Mouse (Mus musculus): ENCODE data around the gene Hist1h2bb. TPM values are rescaled to one million over a fixed set of nuclear protein-coding genes. Genes with fewer than 3 reads are reported as not detected.
"Not testable (repeated sequence)": the region's sequence is repeated elsewhere in the genome, so short reads cannot be mapped to it uniquely, and the experiment has no call there.

The Hist1h2bb gene
- polyA plus RNA-seq, 1 experiment from 2014 or later, result 2.6 TPM

- H3K4me2 ChIP-seq (ENCODE audit: low read depth, low read length); DNase-seq (ENCODE audit: low spot score); H3K9ac ChIP-seq (replicated peaks; ENCODE audit: low read length); H3K4me1 ChIP-seq (ENCODE audit: control insufficient read depth, insufficient read depth, low read length); H3K9me3 ChIP-seq (replicated peaks; ENCODE audit: control insufficient read depth, low read length); ATAC-seq (replicated peaks; ENCODE audit: insufficient number of reproducible peaks, low FRiP score, low TSS enrichment, low read depth); H3K27me3 ChIP-seq (ENCODE audit: control insufficient read depth, insufficient read depth, low read length); H3K27ac ChIP-seq (replicated peaks; ENCODE audit: low read depth, low read length); H3K4me3 ChIP-seq (ENCODE audit: low read depth, low read length); H3K36me3 ChIP-seq (replicated peaks; ENCODE audit: control insufficient read depth, insufficient read depth, low read depth, low read length): not testable (repeated sequence)
- 89% methylated on average over 2 of the region's 2 CpGs for WGBS
Measured at GRCm38 (mm10) chr13:23702801-23703200, 43.7 kb upstream of the Hist1h2bb start.

- no peak overlapping the region for H3K4me2 ChIP-seq (ENCODE audit: low read depth, low read length)
- H3K36me3 ChIP-seq (replicated peaks; ENCODE audit: control insufficient read depth, insufficient read depth, low read depth, low read length), result no peaks in the 10 kb centered on the region
- H3K9ac ChIP-seq (replicated peaks; ENCODE audit: low read length), result no peak overlapping the region
- ATAC-seq (replicated peaks; ENCODE audit: insufficient number of reproducible peaks, low FRiP score, low TSS enrichment, low read depth) (no peak), DNase-seq (ENCODE audit: low spot score) (no peak)
- H3K27ac ChIP-seq (replicated peaks; ENCODE audit: low read depth, low read length), result no peak overlapping the region
- H3K27me3 ChIP-seq (ENCODE audit: control insufficient read depth, insufficient read depth, low read length), result no peaks in the 10 kb centered on the region
- WGBS, result 91% methylated on average over 7 of the region's 7 CpGs
- no peaks in the 10 kb centered on the region for H3K9me3 ChIP-seq (replicated peaks; ENCODE audit: control insufficient read depth, low read length)
- H3K4me1 ChIP-seq (ENCODE audit: control insufficient read depth, insufficient read depth, low read length), result no peaks in the 10 kb centered on the region; the same call in 1 of the 2 replicates
- H3K4me3 ChIP-seq (ENCODE audit: low read depth, low read length), result no peak overlapping the region
Measured at GRCm38 (mm10) chr13:23705751-23706356, 40.7 kb upstream of the Hist1h2bb start.

- WGBS, result 95% methylated on average over 12 of the region's 12 CpGs
Measured at GRCm38 (mm10) chr13:23706771-23707170, 39.8 kb upstream of the Hist1h2bb start.

GRCm38 (mm10) chr13:23708041-23708440, 38.5 kb upstream of the Hist1h2bb start:
- H3K4me2 ChIP-seq (ENCODE audit: low read depth, low read length), result no peak overlapping the region
- no peak overlapping the region for H3K9ac ChIP-seq (replicated peaks; ENCODE audit: low read length)
- 86% methylated on average over 4 of the region's 4 CpGs for whole genome bisulfite sequencing
- H3K27ac ChIP-seq (replicated peaks; ENCODE audit: low read depth, low read length), result no peak overlapping the region
- H3K36me3 ChIP-seq (replicated peaks; ENCODE audit: control insufficient read depth, insufficient read depth, low read depth, low read length), result no peaks in the 10 kb centered on the region
- no peaks in the 10 kb centered on the region; the same call in 1 of the 2 replicates for H3K4me1 ChIP-seq (ENCODE audit: control insufficient read depth, insufficient read depth, low read length)
- no peaks in the 10 kb centered on the region for H3K9me3 ChIP-seq (replicated peaks; ENCODE audit: control insufficient read depth, low read length)
- no peaks in the 10 kb centered on the region for H3K27me3 ChIP-seq (ENCODE audit: control insufficient read depth, insufficient read depth, low read length)
- ATAC-seq (replicated peaks; ENCODE audit: insufficient number of reproducible peaks, low FRiP score, low TSS enrichment, low read depth) (no peak), DNase-seq (ENCODE audit: low spot score) (no peak)
- no peak overlapping the region for H3K4me3 ChIP-seq (ENCODE audit: low read depth, low read length)

More at GRCm38 (mm10) chr13:23706771-23707170, 39.8 kb upstream of the Hist1h2bb start:
- ATAC-seq (replicated peaks; ENCODE audit: insufficient number of reproducible peaks, low FRiP score, low TSS enrichment, low read depth) (no peak), DNase-seq (ENCODE audit: low spot score) (no peak)
- H3K36me3 ChIP-seq (replicated peaks; ENCODE audit: control insufficient read depth, insufficient read depth, low read depth, low read length), result no peaks in the 10 kb centered on the region
- H3K27ac ChIP-seq (replicated peaks; ENCODE audit: low read depth, low read length), result no peak overlapping the region
- no peaks in the 10 kb centered on the region for H3K27me3 ChIP-seq (ENCODE audit: control insufficient read depth, insufficient read depth, low read length)
- H3K4me3 ChIP-seq (ENCODE audit: low read depth, low read length), result no peak overlapping the region
- H3K9me3 ChIP-seq (replicated peaks; ENCODE audit: control insufficient read depth, low read length), result no peaks in the 10 kb centered on the region
- no peaks in the 10 kb centered on the region; the same call in 1 of the 2 replicates for H3K4me1 ChIP-seq (ENCODE audit: control insufficient read depth, insufficient read depth, low read length)
- H3K9ac ChIP-seq (replicated peaks; ENCODE audit: low read length), result no peak overlapping the region
- no peak overlapping the region for H3K4me2 ChIP-seq (ENCODE audit: low read depth, low read length)

- 77% methylated on average over 4 of the region's 4 CpGs for WGBS
- no peaks in the 10 kb centered on the region for H3K36me3 ChIP-seq (replicated peaks; ENCODE audit: control insufficient read depth, insufficient read depth, low read depth, low read length)
Measured at GRCm38 (mm10) chr13:23708654-23709053, 37.9 kb upstream of the Hist1h2bb start.

GRCm38 (mm10) chr13:23709714-23710373, 36.7 kb upstream of the Hist1h2bb start:
- Histone ChIP-seq H3K27ac (replicated peaks; ENCODE audit: low read depth, low read length) (peak overlapping the region; percentile 8; the same call in 1 of the 2 replicates), H3K9me3 (replicated peaks; ENCODE audit: control insufficient read depth, low read length) (no peaks in the 10 kb centered on the region), H3K4me2 (ENCODE audit: low read depth, low read length) (peak overlapping the region; percentile 58), H3K4me3 (ENCODE audit: low read depth, low read length) (peak overlapping the region; percentile 28), H3K4me1 (ENCODE audit: control insufficient read depth, insufficient read depth, low read length) (no peaks in the 10 kb centered on the region; the same call in 1 of the 2 replicates), H3K9ac (replicated peaks; ENCODE audit: low read length) (peak overlapping the region; percentile 57), H3K27me3 (ENCODE audit: control insufficient read depth, insufficient read depth, low read length) (no peaks in the 10 kb centered on the region), H3K36me3 (replicated peaks; ENCODE audit: control insufficient read depth, insufficient read depth, low read depth, low read length) (no peaks in the 10 kb centered on the region)
- ATAC-seq (replicated peaks; ENCODE audit: insufficient number of reproducible peaks, low FRiP score, low TSS enrichment, low read depth), result 0 out of 2 replicates have a peak, but pooled peaks have one; percentile 18
- 11% methylated on average over 11 of the region's 15 CpGs for WGBS
- DNase-seq (ENCODE audit: low spot score), result no peak

More at GRCm38 (mm10) chr13:23708654-23709053, 37.9 kb upstream of the Hist1h2bb start:
- Histone ChIP-seq H3K27ac (replicated peaks; ENCODE audit: low read depth, low read length) (no peak overlapping the region), H3K4me2 (ENCODE audit: low read depth, low read length) (no peak overlapping the region), H3K4me1 (ENCODE audit: control insufficient read depth, insufficient read depth, low read length) (no peaks in the 10 kb centered on the region; the same call in 1 of the 2 replicates), H3K4me3 (ENCODE audit: low read depth, low read length) (no peak overlapping the region), H3K27me3 (ENCODE audit: control insufficient read depth, insufficient read depth, low read length) (no peaks in the 10 kb centered on the region), H3K9ac (replicated peaks; ENCODE audit: low read length) (no peak overlapping the region), H3K9me3 (replicated peaks; ENCODE audit: control insufficient read depth, low read length) (no peaks in the 10 kb centered on the region)
- DNase-seq (ENCODE audit: low spot score) (no peak), ATAC-seq (replicated peaks; ENCODE audit: insufficient number of reproducible peaks, low FRiP score, low TSS enrichment, low read depth) (no peak)

- H3K4me1 ChIP-seq (ENCODE audit: control insufficient read depth, insufficient read depth, low read length), result no peaks in the 10 kb centered on the region; the same call in 1 of the 2 replicates
- H3K4me3 ChIP-seq (ENCODE audit: low read depth, low read length), result peak within 1 kb of the TSS; percentile 28
- H3K27ac ChIP-seq (replicated peaks; ENCODE audit: low read depth, low read length), result peak within 1 kb of the TSS; percentile 8; the same call in 1 of the 2 replicates
- H3K4me2 ChIP-seq (ENCODE audit: low read depth, low read length), result peak within 1 kb of the TSS; percentile 58
- no peaks in the 10 kb centered on the region for H3K36me3 ChIP-seq (replicated peaks; ENCODE audit: control insufficient read depth, insufficient read depth, low read depth, low read length)
- H3K9ac ChIP-seq (replicated peaks; ENCODE audit: low read length), result peak within 1 kb of the TSS; percentile 57
- H3K27me3 ChIP-seq (ENCODE audit: control insufficient read depth, insufficient read depth, low read length), result no peaks in the 10 kb centered on the region
- 4% methylated on average over 17 of the region's 17 CpGs for WGBS
- H3K9me3 ChIP-seq (replicated peaks; ENCODE audit: control insufficient read depth, low read length), result no peaks in the 10 kb centered on the region
- peak; percentile 62 for DNase-seq (ENCODE audit: low spot score)
- no peak for ATAC-seq (replicated peaks; ENCODE audit: insufficient number of reproducible peaks, low FRiP score, low TSS enrichment, low read depth)
Measured at GRCm38 (mm10) chr13:23710374-23711089, 36.0 kb upstream of the Hist1h2bb start, which contains the start of gene Hfe. TSS of gene Hfe (minus strand) at chr13:23710854.

Measured in embryonic facial prominence, embryonic 11.5 days (tissue).